Mouse (Mus musculus) midbrain, embryonic 13.5 days (tissue): Measurements from ENCODE around the gene Jade1. TPM values are rescaled to one million over a fixed set of nuclear protein-coding genes. Genes with fewer than 3 reads are reported as not detected.

Experiments
- ATAC-seq: fragments of 200-750 bp; cut with Nextera tagmentation; 2 replicates; pipeline ENCODE4 v1.8.0; 2017; ENCODE audit warnings: mild to moderate bottlenecking, moderate TSS enrichment, moderate library complexity
- H3K27ac ChIP-seq: fragments of 300-500 bp; sonication (generic); 2 replicates; pipeline ENCODE4 v1.5.1; 2015; ENCODE audit warnings: inconsistent platforms, mild to moderate bottlenecking, moderate library complexity
- H3K27me3 ChIP-seq: fragments of 300-500 bp; sonication (generic); 2 replicates; pipeline ENCODE4 v1.6.1; 2015; ENCODE audit warnings: mild to moderate bottlenecking, inconsistent platforms
- H3K36me3 ChIP-seq: fragments of 300-500 bp; sonication (generic); 2 replicates; pipeline ENCODE4 v1.6.1; 2015; ENCODE audit warnings: mild to moderate bottlenecking, inconsistent platforms
- H3K4me1 ChIP-seq: fragments of 300-500 bp; sonication (generic); replicated peaks from 2 replicates; pipeline ENCODE4 v1.6.1; 2015; ENCODE audit warnings: inconsistent platforms
- H3K4me2 ChIP-seq: fragments of 300-500 bp; sonication (generic); replicated peaks from 2 replicates; pipeline ENCODE4 v1.6.1; 2015; ENCODE audit warnings: moderate library complexity, mild to moderate bottlenecking, inconsistent platforms
- H3K4me3 ChIP-seq: fragments of 300-500 bp; sonication (generic); replicated peaks from 2 replicates; pipeline ENCODE4 v1.5.1; 2015; ENCODE audit warnings: mild to moderate bottlenecking, inconsistent platforms
- H3K9ac ChIP-seq: fragments of 300-500 bp; sonication (generic); replicated peaks from 2 replicates; pipeline ENCODE4 v1.6.1; 2015; ENCODE audit warnings: mild to moderate bottlenecking, inconsistent platforms
- H3K9me3 ChIP-seq: fragments of 300-500 bp; sonication (generic); 2 replicates; pipeline ENCODE4 v1.6.1; 2016; ENCODE audit warnings: mild to moderate bottlenecking, inconsistent platforms
- WGBS: fragments of 180-500 bp; shearing (Covaris S2); methylation state at CpG from one replicate; pipeline ENCODE4 v1.1.7; 2015; 5-methylcytosine and 5-hydroxymethylcytosine counted together
- polyA plus RNA-seq: library from polyadenylated mRNA; unstranded; fragments of >200 nt; fragmentation: Nextera tagmentation; extraction: Ambion mirVana; gene quantifications from 2 replicates; pipeline ENCODE4 v1.2.1, GENCODE M21; 2015

Gene Jade1
- polyA plus RNA-seq, 1 experiment from 2014 or later = 13.2 TPM

DNA sequence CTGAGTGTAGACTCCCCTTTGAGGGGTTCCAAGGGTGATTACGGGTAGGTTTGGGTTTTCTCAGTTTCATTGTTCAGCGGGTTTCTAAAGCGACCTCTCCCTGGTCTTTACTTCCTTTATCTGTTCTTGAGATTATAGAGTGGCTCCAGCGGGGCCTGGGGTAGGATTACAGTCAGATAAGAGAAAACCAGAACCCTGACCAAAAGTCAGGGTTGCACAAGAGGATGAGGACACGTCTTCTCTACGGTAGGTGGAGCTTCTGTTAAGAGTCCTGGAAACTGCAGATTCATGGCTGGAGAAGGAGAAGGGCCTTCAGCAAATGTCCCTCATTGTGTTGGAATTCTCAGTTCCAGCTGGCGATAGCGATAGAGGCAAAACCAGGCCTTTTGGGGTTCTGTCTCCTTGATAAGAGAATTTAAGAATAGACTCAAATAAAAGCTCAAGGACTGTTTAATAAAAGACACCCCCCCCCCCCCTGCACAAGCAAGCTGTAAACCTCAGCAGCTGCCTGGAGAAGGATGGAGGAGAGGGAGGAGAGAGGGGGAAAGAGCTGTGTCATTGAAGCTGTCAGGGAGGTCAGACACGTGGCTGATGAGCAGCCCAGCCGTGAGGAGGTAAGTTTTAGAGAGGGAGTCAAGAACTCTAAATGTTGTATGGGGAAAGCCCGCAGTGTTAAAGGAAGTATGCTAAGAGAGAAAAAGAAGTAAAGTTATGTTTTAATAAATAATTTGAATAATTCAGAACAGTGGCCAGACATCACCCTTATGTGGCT, 2.6 kb upstream of the Jade1 start:
- H3K27ac ChIP-seq = no peak overlapping the region

DNA sequence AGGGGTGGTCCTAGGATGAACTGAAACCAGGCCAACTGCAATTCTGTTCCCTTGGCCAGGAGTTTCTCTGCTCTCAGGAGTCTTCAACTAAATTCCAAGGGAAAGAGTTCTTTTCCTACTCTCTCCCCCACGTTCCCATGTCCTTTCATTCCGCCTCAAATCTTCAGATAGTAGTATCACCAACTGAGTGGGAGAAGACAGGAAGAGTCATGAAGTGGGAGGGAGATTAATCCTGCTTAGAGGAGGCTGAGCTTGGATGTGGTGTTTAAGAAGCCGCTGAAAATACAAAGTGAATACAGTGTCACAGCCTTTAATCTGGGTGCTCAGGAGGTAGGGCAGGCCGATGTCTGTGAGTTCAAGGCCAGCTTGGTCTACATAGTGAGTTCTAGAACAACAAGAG, 1.9 kb upstream of the Jade1 start:
- H3K4me2 ChIP-seq = no peak overlapping the region
- no peaks in the 10 kb centered on the region for H3K4me1 ChIP-seq
- no peak overlapping the region for H3K9ac ChIP-seq
- H3K36me3 ChIP-seq = no peaks in the 10 kb centered on the region
- H3K9me3 ChIP-seq = 0 out of 2 replicates have a peak, but pooled peaks cover 3% of the 10 kb centered on the region
- H3K4me3 ChIP-seq = no peak overlapping the region
- H3K27ac ChIP-seq = no peak overlapping the region
- ATAC-seq = no peak
- WGBS = 84% methylated on average over 4 of the region's 4 CpGs
- H3K27me3 ChIP-seq = no peaks in the 10 kb centered on the region

More for the DNA sequence above, 2.6 kb upstream of the Jade1 start:
- H3K36me3 ChIP-seq = no peaks in the 10 kb centered on the region
- 72% methylated on average over 11 of the region's 11 CpGs for WGBS
- H3K4me2 ChIP-seq = no peak overlapping the region
- no peak overlapping the region for H3K9ac ChIP-seq
- H3K9me3 ChIP-seq = 0 out of 2 replicates have a peak, but pooled peaks cover 3% of the 10 kb centered on the region
- H3K27me3 ChIP-seq = no peaks in the 10 kb centered on the region
- H3K4me1 ChIP-seq = no peaks in the 10 kb centered on the region
- ATAC-seq = no peak
- H3K4me3 ChIP-seq = no peak overlapping the region

DNA sequence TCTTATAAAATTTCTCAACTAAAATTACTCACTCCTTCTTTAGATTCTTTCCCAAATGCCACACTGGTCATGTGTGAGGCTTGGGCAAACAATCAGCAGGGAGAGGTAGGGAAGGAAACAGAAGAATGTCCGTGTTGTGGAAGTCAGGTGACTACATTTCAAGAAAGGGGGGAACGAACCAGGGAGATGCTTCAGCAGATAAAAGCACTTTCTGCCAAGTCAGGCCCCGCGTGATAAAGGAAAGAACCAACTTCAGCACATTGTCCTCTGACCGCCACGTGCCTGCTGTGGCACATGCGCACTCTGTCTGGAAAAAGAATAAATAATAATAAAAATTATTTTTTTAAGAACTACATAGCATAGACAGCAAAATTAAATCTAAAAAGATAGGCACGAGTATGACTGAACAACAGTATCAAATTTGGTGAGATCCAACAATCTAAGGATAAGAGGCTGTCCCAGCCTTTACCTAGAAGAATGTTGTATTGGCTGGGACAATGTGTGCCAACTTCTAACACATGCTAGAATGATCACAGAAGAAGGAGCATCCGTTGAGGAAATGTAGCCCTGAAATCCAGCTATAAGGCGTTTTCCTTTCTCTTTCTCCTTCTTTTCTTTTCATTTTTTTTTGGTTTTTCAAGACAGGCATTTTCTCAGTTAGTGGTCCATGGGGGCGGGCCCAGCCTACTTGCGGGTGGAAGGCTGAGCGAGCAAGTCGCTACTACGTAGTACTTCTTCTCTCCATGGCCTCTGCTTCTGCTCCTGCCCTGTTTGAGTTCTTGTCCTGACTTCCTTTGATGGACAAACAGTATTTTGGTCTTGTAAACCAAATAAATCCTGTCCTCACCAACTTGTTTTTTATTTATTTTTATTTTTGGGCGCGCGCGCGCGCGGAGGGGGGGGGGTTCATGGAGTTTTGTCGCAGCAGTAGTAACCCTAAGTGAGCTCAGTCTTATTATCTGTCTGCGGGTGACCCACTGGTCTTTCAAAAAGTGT, 753 bp upstream of the Jade1 start:
- Histone ChIP-seq H3K27me3 (no peaks in the 10 kb centered on the region), H3K4me3 (no peak overlapping the region), H3K4me2 (no peak overlapping the region), H3K4me1 (no peaks in the 10 kb centered on the region), H3K9me3 (0 out of 2 replicates have a peak, but pooled peaks cover 3% of the 10 kb centered on the region), H3K36me3 (no peaks in the 10 kb centered on the region), H3K27ac (no peak overlapping the region), H3K9ac (no peak overlapping the region)
- 93% methylated on average over 24 of the region's 24 CpGs for WGBS
- no peak for ATAC-seq

DNA sequence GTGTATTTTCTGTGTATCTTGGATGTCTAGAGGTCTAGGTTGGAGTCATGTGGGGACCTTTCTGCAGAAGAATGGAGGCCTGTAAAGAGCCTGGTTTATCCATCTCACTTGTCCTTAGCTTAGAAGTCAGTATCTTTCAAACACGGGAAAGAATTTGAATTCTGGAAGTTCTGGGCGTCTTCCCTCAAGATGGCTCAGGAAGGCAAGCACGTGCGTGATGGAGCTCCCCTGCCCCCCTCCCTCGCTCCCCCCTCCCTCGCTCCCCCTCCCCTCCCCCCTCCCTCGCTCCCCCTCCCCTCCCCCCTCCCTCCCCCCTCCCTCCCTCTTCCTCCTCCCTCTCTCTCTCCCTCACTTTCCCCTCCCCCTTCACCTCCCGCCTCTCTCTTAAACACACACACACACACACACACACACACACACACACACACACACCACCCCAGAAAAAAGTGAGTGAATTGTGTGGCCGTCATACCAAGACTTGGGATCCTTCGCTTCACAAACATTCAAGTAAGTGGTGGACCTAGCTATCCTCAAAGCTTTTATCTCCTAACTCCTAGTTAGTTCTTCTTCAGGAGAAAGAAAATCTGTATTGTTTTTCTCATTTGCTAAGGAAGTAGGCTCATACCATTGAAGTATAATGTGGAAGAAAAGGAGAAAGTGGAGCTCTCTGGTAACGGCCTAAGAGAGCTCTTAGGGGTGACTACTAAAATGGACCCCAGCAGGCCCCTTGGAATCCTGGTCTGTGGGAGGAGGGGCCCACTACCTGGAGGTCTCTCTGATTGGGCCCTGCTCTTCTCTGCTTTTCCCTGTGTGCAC, 1.1 kb downstream of the Jade1 start:
- H3K9ac ChIP-seq = no peak overlapping the region
- ATAC-seq = no peak
- 91% methylated on average over 10 of the region's 11 CpGs for WGBS
- no peaks in the 10 kb centered on the region for H3K4me1 ChIP-seq
- no peak overlapping the region for H3K27ac ChIP-seq
- no peaks in the 10 kb centered on the region for H3K36me3 ChIP-seq
- H3K4me2 ChIP-seq = no peak overlapping the region
- 0 out of 2 replicates have a peak, but pooled peaks cover 3% of the 10 kb centered on the region for H3K9me3 ChIP-seq
- no peaks in the 10 kb centered on the region for H3K27me3 ChIP-seq
- no peak overlapping the region for H3K4me3 ChIP-seq

DNA sequence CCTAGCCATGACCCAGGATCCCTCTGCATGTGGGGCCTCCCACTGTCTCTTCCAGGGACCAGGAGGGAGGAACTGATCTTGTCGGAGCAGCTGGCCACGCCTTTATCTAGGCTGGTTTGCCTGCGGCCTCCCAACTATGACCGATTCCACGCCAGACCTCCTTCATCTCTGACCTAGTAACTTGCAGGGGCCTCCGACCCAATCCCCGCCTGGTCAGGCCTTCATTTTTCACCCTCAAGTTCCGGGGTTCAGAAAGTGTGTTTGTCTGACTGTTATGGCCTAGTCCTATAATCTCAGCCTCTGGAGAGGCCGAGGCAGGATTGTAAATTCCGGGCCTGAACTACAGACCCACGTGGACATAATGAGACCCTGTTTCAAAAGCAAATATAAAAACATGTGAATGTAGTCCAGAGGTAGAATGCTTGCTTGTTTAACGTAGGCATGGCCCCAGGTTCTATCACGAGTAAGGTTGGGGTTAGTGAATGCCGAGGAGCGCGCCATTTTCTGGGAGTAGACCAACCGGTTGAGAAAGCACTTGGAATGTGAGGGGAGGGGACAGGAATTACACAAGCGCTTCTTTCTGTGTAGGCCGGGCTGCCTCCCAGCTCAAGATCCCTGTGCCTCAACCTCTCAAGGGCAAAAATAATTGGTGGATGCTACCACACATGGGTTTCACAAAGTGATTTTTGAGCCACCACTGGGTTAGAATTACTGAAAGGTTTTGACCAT, 1.9 kb downstream of the Jade1 start:
- no peak overlapping the region for H3K4me2 ChIP-seq
- 92% methylated on average over 19 of the region's 19 CpGs for WGBS
- H3K9ac ChIP-seq = no peak overlapping the region
- ATAC-seq = no peak
- no peaks in the 10 kb centered on the region for H3K4me1 ChIP-seq
- 0 out of 2 replicates have a peak, but pooled peaks cover 3% of the 10 kb centered on the region for H3K27me3 ChIP-seq
- H3K9me3 ChIP-seq = 0 out of 2 replicates have a peak, but pooled peaks cover 3% of the 10 kb centered on the region
- no peak overlapping the region for H3K4me3 ChIP-seq
- H3K27ac ChIP-seq = no peak overlapping the region
- H3K36me3 ChIP-seq = no peaks in the 10 kb centered on the region

DNA sequence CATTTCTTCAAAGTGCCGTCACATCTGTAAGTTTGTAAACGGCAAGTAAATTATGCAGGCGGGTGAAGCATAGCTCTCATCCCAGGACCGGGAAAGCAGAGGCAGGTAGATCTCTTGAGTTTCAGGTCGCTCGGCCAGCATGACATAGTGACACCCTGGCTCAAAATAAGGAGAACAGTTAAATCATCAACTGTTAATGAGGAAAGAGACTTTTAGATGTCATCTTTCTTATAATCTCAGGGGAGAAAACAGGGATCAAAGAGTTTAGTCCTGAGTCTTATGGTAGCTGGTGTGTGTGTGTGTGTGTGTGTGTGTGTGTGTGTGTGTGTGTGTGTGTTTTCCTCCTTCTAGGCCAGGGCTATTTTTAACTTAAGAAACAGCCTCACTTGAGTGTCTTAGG, 5.0 kb downstream of the Jade1 start:
- Histone ChIP-seq H3K27me3 (0 out of 2 replicates have a peak, but pooled peaks cover 3% of the 10 kb centered on the region), H3K4me2 (no peak overlapping the region), H3K9ac (no peak overlapping the region), H3K36me3 (no peaks in the 10 kb centered on the region), H3K4me3 (no peak overlapping the region), H3K9me3 (0 out of 2 replicates have a peak, but pooled peaks cover 3% of the 10 kb centered on the region), H3K27ac (no peak overlapping the region), H3K4me1 (peaks cover 8% of the 10 kb centered on the region)
- 94% methylated on average over 6 of the region's 6 CpGs for WGBS
- ATAC-seq = no peak

DNA sequence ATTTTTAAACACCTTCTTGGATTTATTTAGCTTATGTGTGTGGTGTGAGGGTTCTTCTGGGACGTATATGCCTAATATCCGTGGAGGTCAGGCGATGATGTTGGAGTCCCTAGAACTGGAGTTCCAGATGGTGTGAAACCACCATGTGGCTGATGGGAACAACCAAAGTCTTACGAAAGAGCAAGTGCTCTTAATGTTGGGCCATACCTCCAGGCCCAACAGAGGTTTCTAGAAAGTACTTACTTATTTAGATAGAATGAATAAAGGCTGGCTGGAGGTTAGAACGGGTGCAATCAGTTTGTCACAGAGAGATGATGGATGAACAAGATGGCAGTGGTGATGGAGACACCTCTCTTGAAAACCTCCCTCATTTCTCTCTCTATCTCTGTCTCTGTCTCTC, 6.3 kb downstream of the Jade1 start:
- Histone ChIP-seq H3K36me3 (no peaks in the 10 kb centered on the region), H3K4me2 (no peak overlapping the region), H3K4me3 (no peak overlapping the region), H3K9me3 (no peaks in the 10 kb centered on the region), H3K27ac (no peak overlapping the region), H3K4me1 (peaks cover 16% of the 10 kb centered on the region), H3K9ac (no peak overlapping the region), H3K27me3 (0 out of 2 replicates have a peak, but pooled peaks cover 3% of the 10 kb centered on the region)
- ATAC-seq = no peak
- 93% methylated on average over 5 of the region's 5 CpGs for WGBS

DNA sequence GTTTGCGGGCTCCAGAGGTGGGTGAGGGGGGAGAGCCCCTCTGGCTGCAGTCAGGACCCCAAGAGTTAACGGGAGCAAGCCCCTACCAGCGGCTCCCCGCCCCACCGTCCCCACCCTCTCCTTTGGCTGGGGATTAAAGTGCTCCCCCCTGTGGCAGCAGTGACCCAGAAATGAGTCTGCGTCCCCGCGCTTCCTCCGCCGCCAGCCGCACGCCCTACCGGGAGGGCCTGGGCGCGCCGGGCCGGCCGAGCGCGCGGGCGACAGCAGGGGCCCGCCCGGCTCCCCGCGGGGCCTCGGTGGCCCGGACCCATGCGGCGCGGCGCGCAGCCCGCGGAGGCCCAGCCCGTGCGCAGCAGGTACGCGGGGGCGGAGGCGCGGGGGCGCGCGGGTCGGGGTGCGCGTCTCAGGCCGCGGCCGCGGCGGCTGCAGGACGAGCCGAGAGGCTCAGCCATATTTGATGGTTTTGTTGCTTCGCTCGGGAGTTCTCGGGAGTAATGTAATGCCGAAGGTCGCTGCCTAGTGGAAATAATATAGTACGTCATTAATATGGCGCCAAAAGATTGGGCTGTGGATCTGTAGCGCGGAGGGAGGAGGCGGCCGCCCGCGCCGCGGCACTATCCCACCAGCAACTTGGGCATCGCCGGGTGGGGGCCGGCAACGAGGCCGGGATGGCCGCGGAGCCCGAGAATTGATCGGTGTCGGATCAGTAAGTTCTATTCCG, 7.8 kb downstream of the Jade1 start:
- Histone ChIP-seq H3K36me3 (no peaks in the 10 kb centered on the region), H3K4me2 (peak overlapping the region; percentile 88), H3K9ac (peak overlapping the region; percentile 84), H3K4me1 (peaks cover 16% of the 10 kb centered on the region), H3K9me3 (no peaks in the 10 kb centered on the region), H3K27ac (peak overlapping the region; percentile 97), H3K4me3 (peak overlapping the region; percentile 75), H3K27me3 (0 out of 2 replicates have a peak, but pooled peaks cover 3% of the 10 kb centered on the region)
- WGBS = under 1% methylated on average over 81 of the region's 81 CpGs
- ATAC-seq = peak; percentile 73

DNA sequence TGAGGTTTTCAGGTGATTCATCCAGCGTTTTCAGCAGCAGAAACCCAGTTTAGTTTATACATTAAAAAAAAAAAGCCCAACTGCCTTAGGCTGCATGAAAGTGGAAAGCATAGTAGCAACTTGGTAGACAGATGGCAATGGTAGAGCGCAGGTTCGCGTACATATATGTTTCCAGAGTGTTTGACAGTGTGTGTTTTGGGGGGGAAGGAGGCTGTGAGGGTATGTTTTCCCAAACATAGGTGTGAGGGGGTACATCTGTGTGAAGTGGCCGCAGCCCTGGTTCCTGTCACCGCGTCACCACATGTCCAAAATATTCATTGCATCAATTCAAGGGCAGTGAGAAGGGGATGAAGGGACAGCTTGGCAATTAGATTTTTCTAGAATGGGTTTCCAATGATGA, 8.5 kb downstream of the Jade1 start:
- H3K36me3 ChIP-seq = no peaks in the 10 kb centered on the region
- WGBS = 0% methylated on average over 7 of the region's 7 CpGs
- H3K9ac ChIP-seq = peak overlapping the region; percentile 84
- peaks cover 16% of the 10 kb centered on the region for H3K4me1 ChIP-seq
- H3K4me3 ChIP-seq = peak overlapping the region; percentile 75
- ATAC-seq = no peak
- peak overlapping the region; percentile 97 for H3K27ac ChIP-seq
- H3K9me3 ChIP-seq = no peaks in the 10 kb centered on the region
- H3K4me2 ChIP-seq = peak overlapping the region; percentile 88
- 0 out of 2 replicates have a peak, but pooled peaks cover 3% of the 10 kb centered on the region for H3K27me3 ChIP-seq

DNA sequence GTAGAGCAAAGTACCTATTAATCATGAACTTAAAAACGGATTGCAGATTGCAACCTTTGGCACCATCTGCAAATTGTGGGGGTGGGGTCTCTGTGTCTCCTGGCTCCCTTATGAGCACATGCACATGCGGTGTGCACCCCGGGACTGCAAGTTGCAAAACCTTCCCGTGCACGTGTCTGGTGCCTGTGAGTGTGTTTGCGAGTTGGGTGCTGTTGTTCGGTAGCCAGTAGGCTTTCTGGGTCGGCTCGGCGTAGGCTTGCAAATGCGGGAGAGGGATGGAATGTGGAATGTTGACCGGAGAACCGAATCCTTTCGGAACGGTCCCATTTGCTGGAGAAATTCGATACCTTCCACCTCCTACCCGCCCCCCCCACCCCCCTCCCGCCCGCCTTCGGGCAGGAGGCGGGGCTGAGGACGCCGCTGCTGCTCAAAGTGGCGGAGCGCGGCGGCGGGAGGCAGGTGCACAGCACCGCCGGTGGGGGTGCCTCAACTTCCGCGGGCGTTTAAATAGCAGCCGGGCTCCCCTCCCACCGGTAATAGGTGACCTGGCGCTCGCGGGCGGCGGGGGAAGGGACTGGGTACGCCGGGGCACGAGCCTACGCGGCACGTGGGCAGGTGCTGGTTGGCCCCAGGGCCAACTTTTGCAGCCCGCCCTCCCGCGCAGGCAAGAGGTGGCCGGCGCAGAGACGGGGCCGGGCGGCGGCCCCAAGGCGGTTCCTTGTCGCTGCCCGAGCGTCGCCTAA, 9.1 kb downstream of the Jade1 start:
- no peaks in the 10 kb centered on the region for H3K9me3 ChIP-seq
- H3K36me3 ChIP-seq = no peaks in the 10 kb centered on the region
- WGBS = under 1% methylated on average over 54 of the region's 60 CpGs
- peak overlapping the region; percentile 92 for H3K9ac ChIP-seq
- H3K4me1 ChIP-seq = peaks cover 16% of the 10 kb centered on the region
- peak overlapping the region; percentile 75 for H3K4me3 ChIP-seq
- peak overlapping the region; percentile 97 for H3K27ac ChIP-seq
- peak overlapping the region; percentile 88 for H3K4me2 ChIP-seq
- H3K27me3 ChIP-seq = 0 out of 2 replicates have a peak, but pooled peaks cover 3% of the 10 kb centered on the region
- ATAC-seq = peak; percentile 54
